Mouse (Mus musculus) forebrain, embryonic 14.5 days (tissue): Measurements from ENCODE around the gene Gngt2. TPM values are rescaled to one million over a fixed set of nuclear protein-coding genes. Genes with fewer than 3 reads are reported as not detected.

Experiments used
- ATAC-seq: fragments of 200-750 bp; cut with Nextera tagmentation; 2 replicates; pipeline ENCODE4 v1.8.0; 2017; ENCODE audit warnings: mild to moderate bottlenecking, moderate library complexity
- DNase-seq: peaks from one replicate; pipeline ENCODE4 v3.0.0-alpha.2; 2015; ENCODE audit warnings: low spot score
- H3K27ac ChIP-seq: fragments of 300-500 bp; sonication (generic); 2 replicates; pipeline ENCODE4 v1.5.1; 2014; ENCODE audit warnings: low read depth, mild to moderate bottlenecking, control low read depth, low read length, moderate library complexity
- H3K27me3 ChIP-seq: fragments of 300-500 bp; sonication (generic); replicated peaks from 2 replicates; pipeline ENCODE4 v1.6.1; 2014; ENCODE audit warnings: low read length, control low read depth, mixed read lengths; ENCODE audit not compliant: control insufficient read depth, insufficient read depth
- H3K36me3 ChIP-seq: fragments of 300-500 bp; sonication (generic); 2 replicates; pipeline ENCODE4 v1.6.1; 2014; ENCODE audit warnings: low read length, control low read depth; ENCODE audit not compliant: control insufficient read depth, insufficient read depth
- H3K4me1 ChIP-seq: fragments of 300-500 bp; sonication (generic); 2 replicates; pipeline ENCODE4 v1.6.1; 2014; ENCODE audit warnings: antibody characterized with exemption, low read length, control low read depth; ENCODE audit not compliant: control insufficient read depth, insufficient read depth
- H3K4me2 ChIP-seq: fragments of 300-500 bp; sonication (generic); 2 replicates; pipeline ENCODE4 v1.6.1; 2014; ENCODE audit warnings: mild to moderate bottlenecking, control low read depth, low read length
- H3K4me3 ChIP-seq: fragments of 300-500 bp; sonication (generic); 2 replicates; pipeline ENCODE4 v1.5.1; 2014; ENCODE audit warnings: low read depth, low read length, control low read depth
- H3K9ac ChIP-seq: fragments of 300-500 bp; sonication (generic); 2 replicates; pipeline ENCODE4 v1.6.1; 2014; ENCODE audit warnings: mild to moderate bottlenecking, low read length, control low read depth, moderate library complexity
- H3K9me3 ChIP-seq: fragments of 300-500 bp; sonication (generic); replicated peaks from 2 replicates; pipeline ENCODE4 v1.6.1; 2016; ENCODE audit warnings: low read length, control low read depth, mixed read lengths; ENCODE audit not compliant: control insufficient read depth
- WGBS: fragments of 180-500 bp; shearing (Covaris S2); extraction: QIAGEN DNeasy Blood & Tissue Kit; methylation state at CpG from one replicate; pipeline ENCODE4 v1.1.7; 2014; 5-methylcytosine and 5-hydroxymethylcytosine counted together
- polyA plus RNA-seq: library from polyadenylated mRNA; unstranded; fragments of >200 nt; fragmentation: Nextera tagmentation; extraction: Ambion mirVana; gene quantifications from 2 replicates; pipeline ENCODE4 v1.2.1, GENCODE M21; 2014

Gene Gngt2
- polyA plus RNA-seq: 2.1 and 2.7 TPM in 2 replicates

- H3K27me3 ChIP-seq: peaks cover 44% of the 10 kb centered on the region
- WGBS: 57% methylated on average over 10 of the region's 10 CpGs
Observed at GRCm38 (mm10) chr11:95837059-95837458, at the start of gene Gngt2. TSS of gene Gngt2 (plus strand) at chr11:95837216.

GRCm38 (mm10) chr11:95789451-95789891 is 47.5 kb upstream of the Gngt2 start:
- H3K4me2 ChIP-seq: no peak overlapping the region
- H3K27ac ChIP-seq: no peak overlapping the region
- ATAC-seq: no peak
- WGBS: 87% methylated on average over 8 of the region's 8 CpGs
- H3K4me3 ChIP-seq: no peak overlapping the region
- H3K4me1 ChIP-seq: no peaks in the 10 kb centered on the region
- no peaks in the 10 kb centered on the region for H3K9me3 ChIP-seq
- DNase-seq: no peak
- H3K27me3 ChIP-seq: no peaks in the 10 kb centered on the region
- H3K9ac ChIP-seq: no peak overlapping the region
- no peaks in the 10 kb centered on the region for H3K36me3 ChIP-seq

More at GRCm38 (mm10) chr11:95837059-95837458, at the start of gene Gngt2:
- peaks cover 3% of the 10 kb centered on the region for H3K4me1 ChIP-seq
- H3K9ac ChIP-seq: no peak within 1 kb of the TSS
- no peak within 1 kb of the TSS for H3K4me3 ChIP-seq
- H3K36me3 ChIP-seq: no peaks in the 10 kb centered on the region
- no peak within 1 kb of the TSS for H3K4me2 ChIP-seq
- H3K9me3 ChIP-seq: no peaks in the 10 kb centered on the region
- peak; percentile 68 for DNase-seq
- H3K27ac ChIP-seq: no peak within 1 kb of the TSS
- ATAC-seq: no peak

GRCm38 (mm10) chr11:95791787-95792186 is 45.2 kb upstream of the Gngt2 start:
- WGBS: 82% methylated on average over 13 of the region's 13 CpGs
- Histone ChIP-seq H3K36me3 (no peaks in the 10 kb centered on the region), H3K9ac (no peak overlapping the region), H3K4me1 (peaks cover 4% of the 10 kb centered on the region; the same call in 1 of the 2 replicates), H3K27me3 (peaks cover 5% of the 10 kb centered on the region; the same call in 1 of the 2 replicates), H3K4me3 (no peak overlapping the region), H3K27ac (no peak overlapping the region), H3K4me2 (no peak overlapping the region), H3K9me3 (no peaks in the 10 kb centered on the region)
- ATAC-seq (no peak), DNase-seq (peak; percentile 57)

GRCm38 (mm10) chr11:95792950-95793509 is 44.0 kb upstream of the Gngt2 start:
- no peak for DNase-seq
- Histone ChIP-seq H3K27ac (no peak overlapping the region), H3K4me3 (no peak overlapping the region), H3K9me3 (no peaks in the 10 kb centered on the region), H3K9ac (no peak overlapping the region), H3K27me3 (peaks cover 8% of the 10 kb centered on the region; the same call in 1 of the 2 replicates), H3K36me3 (no peaks in the 10 kb centered on the region), H3K4me1 (peaks cover 4% of the 10 kb centered on the region; the same call in 1 of the 2 replicates), H3K4me2 (no peak overlapping the region)
- 91% methylated on average over 8 of the region's 8 CpGs for WGBS
- ATAC-seq: no peak

GRCm38 (mm10) chr11:95794201-95794600 is 42.8 kb upstream of the Gngt2 start:
- peaks cover 8% of the 10 kb centered on the region; the same call in 1 of the 2 replicates for H3K27me3 ChIP-seq
- no peaks in the 10 kb centered on the region for H3K9me3 ChIP-seq
- DNase-seq: no peak
- H3K36me3 ChIP-seq: no peaks in the 10 kb centered on the region
- ATAC-seq: no peak
- H3K4me1 ChIP-seq: peaks cover 4% of the 10 kb centered on the region; the same call in 1 of the 2 replicates
- WGBS: 83% methylated on average over 5 of the region's 5 CpGs
- H3K27ac ChIP-seq: no peak overlapping the region
- no peak overlapping the region for H3K4me3 ChIP-seq
- no peak overlapping the region for H3K4me2 ChIP-seq
- H3K9ac ChIP-seq: no peak overlapping the region

- Histone ChIP-seq H3K4me1 (peaks cover 4% of the 10 kb centered on the region; the same call in 1 of the 2 replicates), H3K27ac (no peak overlapping the region), H3K27me3 (peaks cover 8% of the 10 kb centered on the region; the same call in 1 of the 2 replicates), H3K9me3 (no peaks in the 10 kb centered on the region), H3K4me2 (no peak overlapping the region), H3K4me3 (no peak overlapping the region), H3K9ac (no peak overlapping the region), H3K36me3 (no peaks in the 10 kb centered on the region)
- 76% methylated on average over 5 of the region's 5 CpGs for WGBS
- DNase-seq (no peak), ATAC-seq (no peak)
Observed at GRCm38 (mm10) chr11:95795582-95795981, 41.4 kb upstream of the Gngt2 start.

- Histone ChIP-seq H3K9me3 (no peaks in the 10 kb centered on the region), H3K9ac (no peak overlapping the region), H3K27ac (no peak overlapping the region), H3K4me3 (no peak overlapping the region), H3K36me3 (no peaks in the 10 kb centered on the region), H3K4me1 (no peaks in the 10 kb centered on the region), H3K4me2 (no peak overlapping the region), H3K27me3 (no peaks in the 10 kb centered on the region)
- 78% methylated on average over 5 of the region's 5 CpGs for WGBS
- no peak for ATAC-seq
- DNase-seq: no peak
Observed at GRCm38 (mm10) chr11:95805010-95805409, 32.0 kb upstream of the Gngt2 start.

- ATAC-seq: no peak
Observed at GRCm38 (mm10) chr11:95805527-95805926, 31.5 kb upstream of the Gngt2 start.

GRCm38 (mm10) chr11:95807884-95808283 is 29.1 kb upstream of the Gngt2 start:
- 93% methylated on average over 5 of the region's 5 CpGs for WGBS
- Histone ChIP-seq H3K36me3 (no peaks in the 10 kb centered on the region), H3K4me1 (no peaks in the 10 kb centered on the region), H3K27ac (no peak overlapping the region), H3K27me3 (no peaks in the 10 kb centered on the region), H3K9ac (no peak overlapping the region), H3K9me3 (no peaks in the 10 kb centered on the region), H3K4me3 (no peak overlapping the region), H3K4me2 (no peak overlapping the region)
- ATAC-seq (no peak), DNase-seq (no peak)

More at GRCm38 (mm10) chr11:95805527-95805926, 31.5 kb upstream of the Gngt2 start:
- Histone ChIP-seq H3K9me3 (no peaks in the 10 kb centered on the region), H3K9ac (no peak overlapping the region), H3K4me1 (no peaks in the 10 kb centered on the region), H3K4me3 (no peak overlapping the region), H3K27ac (no peak overlapping the region), H3K4me2 (no peak overlapping the region), H3K27me3 (no peaks in the 10 kb centered on the region), H3K36me3 (no peaks in the 10 kb centered on the region)
- WGBS: 69% methylated on average over 3 of the region's 3 CpGs
- no peak for DNase-seq
